Mouse (Mus musculus) C2C12 (cell line): ENCODE measurements around the gene Magi1.

ENCODE experiments used
- CEBPB ChIP-seq: IDR thresholded peaks from one replicate; pipeline ENCODE4 v1.6.1; 2011; ENCODE audit warnings: low read depth, mild to moderate bottlenecking, control low read depth, moderate library complexity
- CTCF ChIP-seq: IDR thresholded peaks from one replicate; pipeline ENCODE4 v1.5.1; 2011; ENCODE audit not compliant: control insufficient read depth, insufficient read depth, insufficient read length
- MAX ChIP-seq: IDR thresholded peaks from one replicate; pipeline ENCODE4 v1.6.1; 2011; ENCODE audit warnings: mild to moderate bottlenecking, control low read depth
- MYOD1 ChIP-seq: IDR thresholded peaks from one replicate; pipeline ENCODE4 v1.6.1; 2011; ENCODE audit warnings: low read depth; ENCODE audit not compliant: control insufficient read depth, insufficient read length
- MYOG ChIP-seq: IDR thresholded peaks from one replicate; pipeline ENCODE4 v1.6.1; 2011; ENCODE audit not compliant: control insufficient read depth, insufficient read length; ENCODE audit errors: extremely low read depth
- USF1 ChIP-seq: IDR thresholded peaks from one replicate; pipeline ENCODE4 v1.6.1; 2011; ENCODE audit warnings: low read depth, mild to moderate bottlenecking, control low read depth, moderate library complexity

GRCm38 (mm10) chr6:93659534-93659933 is 624.2 kb downstream of the Magi1 start:
- TF ChIP-seq MYOG: no peak
- no peak for TF ChIP-seq CTCF
- no peak for TF ChIP-seq CEBPB
- no peak for TF ChIP-seq MYOD1
- no peak for TF ChIP-seq USF1
- TF ChIP-seq MAX: no peak
